25 mouse cellular contexts compared by ENCODE assay signal in the genomic region with DNA sequence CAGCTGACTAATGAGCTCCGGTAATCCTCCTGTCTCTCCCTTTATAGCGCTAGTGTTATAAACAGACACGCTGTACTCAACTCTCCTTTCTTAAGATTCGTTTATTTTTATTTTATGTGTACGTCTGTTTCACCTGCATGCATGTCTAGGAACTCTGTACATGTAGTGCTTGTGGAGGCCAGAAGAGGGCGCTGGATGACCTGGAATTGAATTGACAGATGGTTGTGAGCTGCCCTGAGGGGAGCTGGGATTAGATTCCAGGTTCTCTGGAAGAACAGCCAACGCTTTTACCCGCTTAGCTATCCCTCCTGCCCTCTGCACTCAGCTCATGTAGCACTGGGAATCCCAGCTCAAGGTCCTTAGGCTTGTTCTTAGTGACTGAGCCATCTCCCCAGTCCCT. TPM values are rescaled to one million over a fixed set of nuclear protein-coding genes. Genes with fewer than 3 reads are reported as not detected.
DNase-seq lines count a peak whose midpoint lies in the region; ATAC-seq and TF ChIP-seq lines count a peak whose summit lies in the region.
"Had no signal": no experiment of that assay in that cellular context is flagged by ENCODE, and none has a peak within 500 bp of the region (broad histone marks: within the 10 kb centered on the region; RNA-seq: fewer than 3 reads in every experiment).

No protein-coding gene starts in this region.

- no peaks in the 10 kb centered on the region for H3K36me3 ChIP-seq in kidney, postnatal 0 days (ENCODE audit: insufficient read depth, low read length)
- no peaks in the 10 kb centered on the region for H3K36me3 ChIP-seq in midbrain, postnatal 0 days (ENCODE audit: insufficient read depth, low read length)
- no peaks in the 10 kb centered on the region for H3K36me3 ChIP-seq in midbrain, embryonic 15.5 days (replicated peaks)
- H3K36me3 ChIP-seq: embryonic facial prominence, embryonic 13.5 days; forebrain, embryonic 15.5 days; heart, embryonic 12.5 days; hindbrain, embryonic 12.5 days; intestine, embryonic 15.5 days; liver, embryonic 13.5 days; neural tube, embryonic 15.5 days; stomach, embryonic 15.5 days had no signal

- ATAC-seq in kidney, postnatal 0 days (replicated peaks; ENCODE audit: low FRiP score, low read depth) = no peak
- no peak for ATAC-seq in midbrain, postnatal 0 days (ENCODE audit: low FRiP score)
- ATAC-seq in midbrain, embryonic 15.5 days (replicated peaks) = no peak
- no peak for ATAC-seq in Patski
- ATAC-seq: forebrain, embryonic 15.5 days; intestine, embryonic 15.5 days had no signal

- CTCF ChIA-PET in Patski (lab: Charles Lee) = interaction anchor here (0.6 to 2.0 kb wide), 5 partner anchors 9 to 271 kb away, joined by 3 to 5 read pairs (median 3); no protein-coding TSS in a partner anchor

- no peak overlapping the region for H3K27ac ChIP-seq in kidney, postnatal 0 days
- H3K27ac ChIP-seq in midbrain, postnatal 0 days (ENCODE audit: low read depth, low read length) = no peak overlapping the region
- H3K27ac ChIP-seq in midbrain, embryonic 15.5 days = no peak overlapping the region
- H3K27ac ChIP-seq: embryonic facial prominence, embryonic 13.5 days; forebrain, embryonic 15.5 days; gastrocnemius, adult 2 months; hindbrain, embryonic 12.5 days; intestine, embryonic 15.5 days; liver, embryonic 13.5 days; neural tube, embryonic 15.5 days; stomach, embryonic 15.5 days had no signal

- H3K4me2 ChIP-seq in kidney, postnatal 0 days (ENCODE audit: low read length) = no peak overlapping the region
- H3K4me2 ChIP-seq in midbrain, postnatal 0 days (ENCODE audit: low read depth, low read length, poor library complexity, severe bottlenecking) = no peak overlapping the region
- no peak overlapping the region for H3K4me2 ChIP-seq in midbrain, embryonic 15.5 days
- H3K4me2 ChIP-seq: embryonic facial prominence, embryonic 13.5 days; forebrain, embryonic 15.5 days; heart, embryonic 12.5 days; hindbrain, embryonic 12.5 days; intestine, embryonic 15.5 days; liver, embryonic 13.5 days; neural tube, embryonic 15.5 days; stomach, embryonic 15.5 days had no signal

- H3K4me1 ChIP-seq in kidney, postnatal 0 days (replicated peaks; ENCODE audit: insufficient read depth, low read length) = no peaks in the 10 kb centered on the region
- no peaks in the 10 kb centered on the region for H3K4me1 ChIP-seq in midbrain, postnatal 0 days (ENCODE audit: insufficient read depth, low read length)
- H3K4me1 ChIP-seq in midbrain, embryonic 15.5 days = no peaks in the 10 kb centered on the region
- H3K4me1 ChIP-seq: embryonic facial prominence, embryonic 13.5 days; forebrain, embryonic 15.5 days; heart, embryonic 12.5 days; hindbrain, embryonic 12.5 days; intestine, embryonic 15.5 days; liver, embryonic 13.5 days; neural tube, embryonic 15.5 days; stomach, embryonic 15.5 days had no signal

- no peak overlapping the region for H3K9ac ChIP-seq in kidney, postnatal 0 days (ENCODE audit: low read depth, low read length)
- no peak overlapping the region for H3K9ac ChIP-seq in midbrain, postnatal 0 days (replicated peaks; ENCODE audit: low read length, poor library complexity, severe bottlenecking)
- no peak overlapping the region for H3K9ac ChIP-seq in midbrain, embryonic 15.5 days
- H3K9ac ChIP-seq: embryonic facial prominence, embryonic 13.5 days; forebrain, embryonic 15.5 days; heart, embryonic 12.5 days; hindbrain, embryonic 12.5 days; intestine, embryonic 15.5 days; liver, embryonic 13.5 days; neural tube, embryonic 15.5 days; stomach, embryonic 15.5 days had no signal

- H3K4me3 ChIP-seq in kidney, postnatal 0 days (replicated peaks; ENCODE audit: low read depth, low read length) = no peak overlapping the region
- no peak overlapping the region for H3K4me3 ChIP-seq in midbrain, postnatal 0 days (ENCODE audit: low read depth, low read length)
- H3K4me3 ChIP-seq in midbrain, embryonic 15.5 days = no peak overlapping the region
- H3K4me3 ChIP-seq: embryonic facial prominence, embryonic 13.5 days; forebrain, embryonic 15.5 days; gastrocnemius, adult 2 months; heart, embryonic 12.5 days; hindbrain, embryonic 12.5 days; intestine, embryonic 15.5 days; liver, embryonic 13.5 days; megakaryocyte, embryonic 14.5 days; neural tube, embryonic 15.5 days; stomach, embryonic 15.5 days had no signal

- in situ Hi-C loops in Patski (cut with MboI; ENCODE audit: low pct_unique_long_range_greater_than_20kb) = no loop called here

- no peak for DNase-seq in kidney, postnatal 0 days (ENCODE audit: low spot score)
- DNase-seq in kidney, postnatal 4 days = no peak
- DNase-seq in midbrain, postnatal 0 days (ENCODE audit: low spot score) = no peak
- no peak for DNase-seq in Patski (ENCODE audit: low read depth, low spot score)
- no peak for DNase-seq in adrenal gland, postnatal 14 days
- no peak for DNase-seq in frontal cortex, postnatal 10 days (ENCODE audit: low spot score in 2 of 2)
- DNase-seq: adrenal gland, adult 8-10 months; cerebellum, adult 9-11 months; gastrocnemius, adult 2 months; heart, postnatal 14 days; kidney, postnatal 10 days; left cerebral cortex, postnatal 4 days; liver, embryonic 13.5 days; lung, postnatal 10 days; midbrain, embryonic 14.5 days; right cerebral cortex, postnatal 14 days had no signal

- H3K27me3 ChIP-seq in kidney, postnatal 0 days (ENCODE audit: insufficient read depth, low read length) = no peaks in the 10 kb centered on the region
- H3K27me3 ChIP-seq in midbrain, postnatal 0 days (ENCODE audit: insufficient read depth, low read length) = no peaks in the 10 kb centered on the region
- H3K27me3 ChIP-seq in midbrain, embryonic 15.5 days (replicated peaks) = no peaks in the 10 kb centered on the region
- no peaks in the 10 kb centered on the region for H3K27me3 ChIP-seq in Patski
- H3K27me3 ChIP-seq: embryonic facial prominence, embryonic 13.5 days; forebrain, embryonic 15.5 days; heart, embryonic 12.5 days; hindbrain, embryonic 12.5 days; intestine, embryonic 15.5 days; liver, embryonic 13.5 days; neural tube, embryonic 15.5 days; stomach, embryonic 15.5 days had no signal

- 81% methylated on average over 8 of the region's 8 CpGs for WGBS in kidney, postnatal 0 days
- WGBS in midbrain, postnatal 0 days = 82% methylated on average over 8 of the region's 8 CpGs
- 83% methylated on average over 8 of the region's 8 CpGs for WGBS in midbrain, embryonic 15.5 days

- TF ChIP-seq CTCF in kidney, postnatal 0 days (IDR thresholded peaks at IDR 0.05; ENCODE audit: low read depth) = peak; percentile 38
- peak; percentile 32; the same call in 1 of the 2 replicates for TF ChIP-seq CTCF in midbrain, postnatal 0 days (IDR thresholded peaks at IDR 0.05)
- TF ChIP-seq CTCF in Patski (IDR thresholded peaks at IDR 0.05) = peak; percentile 66

- POLR2A ChIA-PET in Patski (lab: Charles Lee) = no interaction called here

- H3K9me3 ChIP-seq in kidney, postnatal 0 days (replicated peaks; ENCODE audit: low read length) = no peaks in the 10 kb centered on the region
- H3K9me3 ChIP-seq in midbrain, postnatal 0 days (ENCODE audit: low read length) = no peaks in the 10 kb centered on the region
- H3K9me3 ChIP-seq in midbrain, embryonic 15.5 days = no peaks in the 10 kb centered on the region; the same call in 1 of the 2 replicates
- H3K9me3 ChIP-seq: forebrain, embryonic 15.5 days; heart, embryonic 12.5 days; hindbrain, embryonic 12.5 days; intestine, embryonic 15.5 days; neural tube, embryonic 15.5 days; stomach, embryonic 15.5 days had no signal

RNA-seq across cellular contexts. Expression of gene Fez2, which starts 42.2 kb away (rescaled TPM):
- 46.5 and 47.7 TPM in 2 replicates for polyA plus RNA-seq in kidney, postnatal 0 days (2015; fragmentation: Nextera tagmentation; extraction: Ambion mirVana)
- 46.2 and 51.6 TPM in 2 replicates for total RNA-seq in midbrain, postnatal 0 days (2014; rRNA removed)
- 60.4 and 66.5 TPM in 2 replicates for polyA plus RNA-seq in midbrain, postnatal 0 days (2015; fragmentation: Nextera tagmentation; extraction: Ambion mirVana)
- 47.6 and 47.8 TPM in 2 replicates for polyA plus RNA-seq in midbrain, embryonic 15.5 days (2015; fragmentation: Nextera tagmentation; extraction: Ambion mirVana)
- 86.4 TPM for polyA plus RNA-seq in Patski (2021)
- total RNA-seq in adrenal gland, postnatal 14 days (2021) = 42.9 and 45.9 TPM in 2 replicates

RNA-seq across cellular contexts. Expression of gene Vit, which starts 47.7 kb away (rescaled TPM):
- 0.76 and 0.87 TPM in 2 replicates for polyA plus RNA-seq in kidney, postnatal 0 days (2015; fragmentation: Nextera tagmentation; extraction: Ambion mirVana)
- 11.1 and 11.6 TPM in 2 replicates for total RNA-seq in midbrain, postnatal 0 days (2014; rRNA removed)
- polyA plus RNA-seq in midbrain, postnatal 0 days (2015; fragmentation: Nextera tagmentation; extraction: Ambion mirVana) = 12.4 and 13.7 TPM in 2 replicates
- 10.0 and 11.6 TPM in 2 replicates for polyA plus RNA-seq in midbrain, embryonic 15.5 days (2015; fragmentation: Nextera tagmentation; extraction: Ambion mirVana)
- polyA plus RNA-seq in Patski (2021) = 95.0 TPM
- total RNA-seq in adrenal gland, postnatal 14 days (2021) = 1.1 and 2.5 TPM in 2 replicates
